Mouse (Mus musculus) heart, embryonic 12.5 days (tissue): ENCODE measurements around the gene Scgb3a1. TPM values are rescaled to one million over a fixed set of nuclear protein-coding genes. Genes with fewer than 3 reads are reported as not detected.

Experiments used
- ATAC-seq: fragments of 200-750 bp; cut with Nextera tagmentation; 2 replicates; pipeline ENCODE4 v1.8.0; 2017; ENCODE audit warnings: moderate TSS enrichment, moderate library complexity; ENCODE audit not compliant: insufficient number of reproducible peaks, low FRiP score
- H3K27ac ChIP-seq: fragments of 300-500 bp; sonication (generic); 2 replicates; pipeline ENCODE4 v1.5.1; 2016; ENCODE audit warnings: mild to moderate bottlenecking, moderate library complexity; ENCODE audit not compliant: poor library complexity, severe bottlenecking
- H3K27me3 ChIP-seq: fragments of 300-500 bp; sonication (generic); replicated peaks from 2 replicates; pipeline ENCODE4 v1.6.1; 2016; ENCODE audit warnings: mild to moderate bottlenecking, moderate library complexity
- H3K36me3 ChIP-seq: fragments of 300-500 bp; sonication (generic); 2 replicates; pipeline ENCODE4 v1.6.1; 2016; ENCODE audit warnings: mild to moderate bottlenecking, moderate library complexity
- H3K4me1 ChIP-seq: fragments of 300-500 bp; sonication (generic); replicated peaks from 2 replicates; pipeline ENCODE4 v1.6.1; 2016; ENCODE audit warnings: mild to moderate bottlenecking
- H3K4me2 ChIP-seq: fragments of 300-500 bp; sonication (generic); 2 replicates; pipeline ENCODE4 v1.6.1; 2016; ENCODE audit warnings: mild to moderate bottlenecking, moderate library complexity
- H3K4me3 ChIP-seq: fragments of 300-500 bp; sonication (generic); 2 replicates; pipeline ENCODE4 v1.5.1; 2016; ENCODE audit warnings: mild to moderate bottlenecking
- H3K9ac ChIP-seq: fragments of 300-500 bp; sonication (generic); 2 replicates; pipeline ENCODE4 v1.6.1; 2016; ENCODE audit warnings: mild to moderate bottlenecking, moderate library complexity
- H3K9me3 ChIP-seq: fragments of 300-500 bp; sonication (generic); replicated peaks from 2 replicates; pipeline ENCODE4 v1.6.1; 2016; ENCODE audit warnings: mild to moderate bottlenecking, moderate library complexity
- WGBS: fragments of 180-500 bp; shearing (Covaris S2); methylation state at CpG from one replicate; pipeline ENCODE4 v1.1.7; 2016; 5-methylcytosine and 5-hydroxymethylcytosine counted together
- polyA plus RNA-seq: library from polyadenylated mRNA; unstranded; fragments of >200 nt; fragmentation: Nextera tagmentation; extraction: Ambion mirVana; gene quantifications from 2 replicates; pipeline ENCODE4 v1.2.1, GENCODE M21; 2016

The Scgb3a1 gene
- polyA plus RNA-seq, 1 experiment from 2014 or later = 0.40 TPM

GRCm38 (mm10) chr11:49699079-49699478, 35.7 kb downstream of the Scgb3a1 start:
- Histone ChIP-seq H3K27me3 (no peaks in the 10 kb centered on the region), H3K4me2 (no peak overlapping the region), H3K36me3 (peaks cover 44% of the 10 kb centered on the region)

GRCm38 (mm10) chr11:49702014-49702413, 38.6 kb downstream of the Scgb3a1 start:
- Histone ChIP-seq H3K4me1 (peaks cover 7% of the 10 kb centered on the region), H3K9ac (no peak overlapping the region), H3K4me3 (no peak overlapping the region), H3K9me3 (no peaks in the 10 kb centered on the region), H3K27ac (no peak overlapping the region), H3K36me3 (peaks cover 48% of the 10 kb centered on the region), H3K4me2 (no peak overlapping the region), H3K27me3 (no peaks in the 10 kb centered on the region)
- ATAC-seq = no peak
- WGBS = 97% methylated on average over 8 of the region's 8 CpGs

More at GRCm38 (mm10) chr11:49699079-49699478, 35.7 kb downstream of the Scgb3a1 start:
- 93% methylated on average over 1 of the region's 1 CpGs for WGBS
- ATAC-seq = no peak
- Histone ChIP-seq H3K4me3 (no peak overlapping the region), H3K4me1 (peaks cover 9% of the 10 kb centered on the region), H3K27ac (no peak overlapping the region), H3K9me3 (no peaks in the 10 kb centered on the region), H3K9ac (no peak overlapping the region)

- H3K27me3 ChIP-seq = no peaks in the 10 kb centered on the region
- no peak overlapping the region for H3K4me2 ChIP-seq
- 58% methylated on average over 8 of the region's 8 CpGs for WGBS
- ATAC-seq = no peak
- peaks cover 39% of the 10 kb centered on the region for H3K36me3 ChIP-seq
- H3K4me1 ChIP-seq = peaks cover 9% of the 10 kb centered on the region
- no peak overlapping the region for H3K27ac ChIP-seq
- H3K4me3 ChIP-seq = no peak overlapping the region
- H3K9ac ChIP-seq = no peak overlapping the region
- no peaks in the 10 kb centered on the region for H3K9me3 ChIP-seq
These were observed 41.4 kb downstream of the Scgb3a1 start for GRCm38 (mm10) chr11:49704804-49705203.

DNA sequence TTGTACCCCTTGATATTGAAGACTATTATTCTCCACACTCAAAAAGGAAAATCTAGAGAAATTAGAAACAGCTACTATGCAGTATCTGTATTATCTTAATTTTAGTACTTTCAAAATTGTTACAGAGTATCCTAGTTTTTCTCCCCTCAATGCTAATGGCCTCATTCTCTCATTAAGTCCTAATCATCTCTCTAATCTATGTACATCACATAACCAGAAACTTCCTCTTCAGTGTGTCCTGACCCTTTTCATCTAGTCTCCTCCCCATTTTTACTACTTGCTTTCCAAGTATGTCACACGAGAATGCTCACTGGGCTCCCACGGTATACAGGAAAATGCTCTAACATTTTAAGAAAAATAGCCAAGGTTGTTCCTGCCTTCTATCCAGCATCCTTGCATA, 44.4 kb downstream of the Scgb3a1 start:
- Histone ChIP-seq H3K9me3 (no peaks in the 10 kb centered on the region), H3K27ac (no peak overlapping the region), H3K4me2 (no peak overlapping the region), H3K27me3 (no peaks in the 10 kb centered on the region), H3K9ac (no peak overlapping the region), H3K4me1 (peaks cover 21% of the 10 kb centered on the region), H3K4me3 (no peak overlapping the region), H3K36me3 (peaks cover 21% of the 10 kb centered on the region; the same call in 1 of the 2 replicates)
- ATAC-seq = no peak
- 76% methylated on average over 2 of the region's 2 CpGs for WGBS

DNA sequence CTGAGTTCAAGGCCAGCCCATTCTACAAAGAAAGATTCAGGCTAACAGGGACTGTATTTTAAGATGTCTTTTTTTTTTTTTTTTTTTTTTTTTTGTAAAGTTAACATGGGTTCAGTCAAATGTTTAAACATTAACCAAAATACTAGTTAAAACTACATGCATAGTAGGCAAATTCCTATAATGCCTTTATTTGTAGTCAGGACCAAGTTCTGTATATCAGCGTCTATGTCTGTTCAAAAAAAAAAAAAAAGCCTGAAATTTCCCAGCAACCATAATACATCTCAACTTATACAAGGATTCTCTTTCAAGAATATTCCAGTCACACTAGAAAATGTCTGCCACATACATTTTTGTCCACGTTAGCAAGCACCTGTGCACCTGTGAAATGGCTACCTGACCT, 47.3 kb downstream of the Scgb3a1 start:
- 75% methylated on average over 2 of the region's 2 CpGs for WGBS
- H3K9ac ChIP-seq = peak overlapping the region; percentile 95; the same call in 1 of the 2 replicates
- peak overlapping the region; percentile 95 for H3K4me3 ChIP-seq
- no peak overlapping the region for H3K27ac ChIP-seq
- H3K27me3 ChIP-seq = no peaks in the 10 kb centered on the region
- peak overlapping the region; percentile 76 for H3K4me2 ChIP-seq
- H3K9me3 ChIP-seq = no peaks in the 10 kb centered on the region
- peaks cover 35% of the 10 kb centered on the region for H3K4me1 ChIP-seq
- peaks cover 14% of the 10 kb centered on the region; the same call in 1 of the 2 replicates for H3K36me3 ChIP-seq
- ATAC-seq = no peak

DNA sequence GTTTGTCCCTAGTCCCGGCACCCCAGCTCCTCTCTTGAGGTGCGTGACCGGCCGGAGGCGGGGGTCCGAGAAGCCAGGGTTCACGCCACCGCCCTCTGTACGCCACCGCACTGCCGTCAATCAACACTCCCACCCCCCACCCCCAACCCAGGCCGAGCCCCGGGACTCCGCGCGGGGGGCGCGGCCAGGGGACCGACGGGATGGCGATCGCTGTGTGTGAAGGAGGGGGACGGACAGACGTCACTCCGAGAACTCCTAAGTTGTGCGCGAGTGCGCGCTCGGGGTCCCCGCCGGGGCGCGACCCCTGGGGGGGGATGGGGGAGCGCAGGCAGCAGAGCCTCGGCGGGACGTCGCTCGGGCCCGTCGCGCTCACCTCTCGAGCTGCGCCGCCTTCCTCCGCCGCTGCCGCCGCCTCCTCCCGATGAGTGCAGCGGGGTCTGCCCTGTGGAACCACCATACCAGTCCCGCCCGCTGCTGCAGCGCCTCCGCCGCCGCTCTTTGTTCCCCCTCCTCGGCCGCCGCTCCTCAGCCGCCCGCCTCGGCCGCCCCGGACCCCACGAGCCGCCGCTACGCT, 48.7 kb downstream of the Scgb3a1 start:
- H3K4me3 ChIP-seq = peak overlapping the region; percentile 95
- H3K9ac ChIP-seq = peak overlapping the region; percentile 95
- WGBS = under 1% methylated on average over 61 of the region's 70 CpGs
- H3K27me3 ChIP-seq = no peaks in the 10 kb centered on the region
- H3K27ac ChIP-seq = peak overlapping the region; percentile 89
- H3K9me3 ChIP-seq = no peaks in the 10 kb centered on the region
- H3K4me2 ChIP-seq = peak overlapping the region; percentile 76
- ATAC-seq = peak; percentile 56
- H3K36me3 ChIP-seq = peaks cover 6% of the 10 kb centered on the region; the same call in 1 of the 2 replicates
- peaks cover 30% of the 10 kb centered on the region for H3K4me1 ChIP-seq

- peak within 1 kb of the TSS; percentile 95 for H3K9ac ChIP-seq
- no peaks in the 10 kb centered on the region for H3K9me3 ChIP-seq
- ATAC-seq = peak; percentile 97
- peaks cover 3% of the 10 kb centered on the region; the same call in 1 of the 2 replicates for H3K36me3 ChIP-seq
- H3K4me2 ChIP-seq = peak within 1 kb of the TSS; percentile 76
- 1% methylated on average over 65 of the region's 65 CpGs for WGBS
- no peaks in the 10 kb centered on the region for H3K27me3 ChIP-seq
- peak within 1 kb of the TSS; percentile 95 for H3K4me3 ChIP-seq
- peak within 1 kb of the TSS; percentile 89 for H3K27ac ChIP-seq
- peaks cover 30% of the 10 kb centered on the region for H3K4me1 ChIP-seq
These were observed 49.3 kb downstream of the Scgb3a1 start, which contains the start of gene Cnot6 for GRCm38 (mm10) chr11:49712555-49713335. Cnot6 (minus strand) TSS chr11:49712723.

DNA sequence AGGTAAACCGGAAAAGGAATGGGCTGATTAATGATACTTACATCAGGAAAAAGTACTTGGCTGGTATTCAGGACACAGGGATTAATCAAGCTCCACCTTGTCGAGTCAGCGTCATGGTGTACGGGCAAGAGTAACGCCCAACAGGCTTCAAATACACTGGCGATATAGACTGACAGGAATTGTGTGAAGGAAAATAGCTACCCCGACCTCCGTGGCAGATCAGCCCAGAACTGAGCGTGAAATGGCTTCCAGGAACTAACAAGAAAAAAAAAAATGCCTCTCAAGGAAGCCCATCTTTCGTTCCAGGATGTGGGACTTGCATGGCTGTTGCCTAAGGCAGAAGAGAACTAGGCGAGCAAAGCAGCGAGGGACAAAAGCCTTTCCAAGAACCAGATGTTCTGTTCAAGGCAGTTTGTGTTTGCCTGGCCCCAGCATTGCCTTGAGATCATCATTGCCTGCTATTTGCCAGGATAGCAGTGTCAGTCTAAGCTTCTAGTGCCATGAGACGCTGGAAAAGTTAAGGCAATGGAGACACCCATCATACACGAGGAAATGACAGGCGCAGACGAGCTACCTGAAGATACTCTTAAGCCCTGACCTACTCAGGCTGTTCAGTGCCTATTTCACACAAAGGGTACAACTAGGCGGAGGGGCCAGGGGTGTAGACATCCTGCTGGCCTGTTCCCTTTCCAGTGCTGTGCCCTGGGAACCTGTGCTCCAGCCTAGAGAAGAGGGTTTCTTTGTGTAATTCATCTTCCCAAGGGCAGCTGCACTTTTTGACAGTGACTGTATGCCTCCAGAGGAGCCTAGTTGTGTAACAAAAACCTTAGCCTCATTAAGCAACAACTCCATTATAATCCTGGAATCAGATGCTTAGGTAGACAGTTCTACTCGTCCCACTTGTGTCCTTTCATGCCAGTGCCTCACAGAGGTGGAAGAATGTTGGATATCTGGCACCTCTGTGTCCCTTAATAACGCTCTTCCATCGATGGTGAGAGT, 50.2 kb downstream of the Scgb3a1 start:
- peak; percentile 41 for ATAC-seq
- Histone ChIP-seq H3K4me1 (peaks cover 30% of the 10 kb centered on the region), H3K9me3 (no peaks in the 10 kb centered on the region), H3K4me2 (peak overlapping the region; percentile 70), H3K36me3 (no peaks in the 10 kb centered on the region; the same call in 1 of the 2 replicates), H3K4me3 (peak overlapping the region; percentile 95), H3K27ac (peak overlapping the region; percentile 89), H3K9ac (peak overlapping the region; percentile 65), H3K27me3 (no peaks in the 10 kb centered on the region)
- 36% methylated on average over 20 of the region's 20 CpGs for WGBS
